Mouse (Mus musculus) left cerebral cortex, postnatal 25 days (tissue): ENCODE data around the gene Tas2r108. TPM values are rescaled to one million over a fixed set of nuclear protein-coding genes. Genes with fewer than 3 reads are reported as not detected.

Experiments used
- DNase-seq, 2 experiments: peaks; one replicate each; pipeline ENCODE4 v3.0.0; 2022; ENCODE audit warnings: low spot score in 2 of 2, mixed read lengths in 1 of 2
- intact Hi-C: fragments of 180-260 bp; cut with DNase I; formaldehyde crosslinking; loops from one replicate; pipeline ENCODE4 v1.15.1; 2025
- total RNA-seq, 2 experiments: library from RNA; stranded (reverse); gene quantifications; 2 replicates each; pipeline ENCODE4 v1.2.3; 2021

Tas2r108 gene
- under 1 TPM in 1 of 2 experiments, not detected in 1; 0.37 TPM for total RNA-seq

GRCm38 (mm10) chr6:40493229-40493628 is at the start of gene Tas2r108:
Gene Tas2r108, plus strand, starts transcription at chr6:40493529.
- DNase-seq = no peak
- intact Hi-C loops = no loop called here

GRCm38 (mm10) chr6:40448626-40449025 is 44.7 kb upstream of the Tas2r108 start:
- DNase-seq = no peak
- intact Hi-C loops = no loop called here

- intact Hi-C loops = no loop called here
Measured at GRCm38 (mm10) chr6:40454436-40455041, 38.8 kb upstream of the Tas2r108 start.

GRCm38 (mm10) chr6:40465710-40466109 is 27.6 kb upstream of the Tas2r108 start:
- no peak for DNase-seq
- intact Hi-C loops = no loop called here

More at GRCm38 (mm10) chr6:40454436-40455041, 38.8 kb upstream of the Tas2r108 start:
- no peak for DNase-seq

GRCm38 (mm10) chr6:40470916-40471719 is 22.2 kb upstream of the Tas2r108 start, which contains the start of gene Ssbp1:
Gene Ssbp1, plus strand, starts transcription at chr6:40471352.
- intact Hi-C loops = loop anchor here (1.0 kb wide), 1 partner anchor 35 kb away; the partner anchor contains the start of gene E330009J07Rik

GRCm38 (mm10) chr6:40471720-40472010 is 21.7 kb upstream of the Tas2r108 start:
- DNase-seq = no peak
- intact Hi-C loops = loop anchor here (1.0 to 2.0 kb wide), 2 partner anchors 35 to 41 kb away; partner anchors contain the start of gene E330009J07Rik

More at GRCm38 (mm10) chr6:40470916-40471719, 22.2 kb upstream of the Tas2r108 start, which contains the start of gene Ssbp1:
- DNase-seq = peak; percentile 91 to 94

- intact Hi-C loops = loop anchor here (5.0 kb wide), 1 partner anchor 366 kb away; no protein-coding TSS in a partner anchor
- DNase-seq = no peak
Measured at GRCm38 (mm10) chr6:40476132-40476531, 17.2 kb upstream of the Tas2r108 start.

GRCm38 (mm10) chr6:40479705-40480104 is 13.6 kb upstream of the Tas2r108 start:
- intact Hi-C loops = loop anchor here (1.0 to 5.0 kb wide), 2 partner anchors 210 to 363 kb away; no protein-coding TSS in a partner anchor
- DNase-seq = no peak

- DNase-seq = peak in 1 of 2 experiments; percentile 48
- intact Hi-C loops = no loop called here
Measured at GRCm38 (mm10) chr6:40482318-40482717, 11.0 kb upstream of the Tas2r108 start.

GRCm38 (mm10) chr6:40490933-40491332 is 2.4 kb upstream of the Tas2r108 start, which contains the start of gene Tas2r137:
Gene Tas2r137, plus strand, starts transcription at chr6:40491233.
- intact Hi-C loops = no loop called here
- DNase-seq = no peak

- DNase-seq = no peak
- intact Hi-C loops = no loop called here
Measured at GRCm38 (mm10) chr6:40519408-40519807, 26.1 kb downstream of the Tas2r108 start, which contains the start of gene Prss37. Gene Prss37, minus strand, starts transcription at chr6:40519508.

Other genes with a start within 250 kb of the Tas2r108 start
- 10 to 100 TPM; 44.4 to 48.9 TPM for gene Agk, start 168.4 kb upstream of the Tas2r108 start, total RNA-seq
- gene E330009J07Rik, start 57.4 kb upstream of the Tas2r108 start, total RNA-seq = 10 to 100 TPM; 57.4 to 58.1 TPM
- gene Wee2, start 54.4 kb upstream of the Tas2r108 start, total RNA-seq = not detected
- gene Ssbp1, start 22.2 kb upstream of the Tas2r108 start, total RNA-seq = 10 to 100 TPM; 31.0 to 33.4 TPM
- under 1 TPM in 1 of 2 experiments, not detected in 1; 0.34 TPM for gene Tas2r137, start 2.3 kb upstream of the Tas2r108 start, total RNA-seq
- not detected for gene Prss37, start 26.0 kb downstream of the Tas2r108 start, total RNA-seq
- not detected for gene Olfr461, start 61.5 kb downstream of the Tas2r108 start, total RNA-seq
- gene Olfr460, start 76.0 kb downstream of the Tas2r108 start, total RNA-seq = not detected
- under 1 TPM; 0.76 to 0.89 TPM for gene Clec5a, start 92.3 kb downstream of the Tas2r108 start, total RNA-seq
- not detected for gene Tas2r138, start 119.8 kb downstream of the Tas2r108 start, total RNA-seq
- not detected for gene Mgam, start 135.3 kb downstream of the Tas2r108 start, total RNA-seq